Mouse (Mus musculus): Measurements from ENCODE around the gene Bicc1. TPM values are rescaled to one million over a fixed set of nuclear protein-coding genes. Genes with fewer than 3 reads are reported as not detected.
A peak's percentile ranks its signal among the peaks of the same experiment; 100 is the strongest.

The Bicc1 gene
- polyA plus RNA-seq, 1 experiment from 2014 or later: 18.2 TPM

DNA sequence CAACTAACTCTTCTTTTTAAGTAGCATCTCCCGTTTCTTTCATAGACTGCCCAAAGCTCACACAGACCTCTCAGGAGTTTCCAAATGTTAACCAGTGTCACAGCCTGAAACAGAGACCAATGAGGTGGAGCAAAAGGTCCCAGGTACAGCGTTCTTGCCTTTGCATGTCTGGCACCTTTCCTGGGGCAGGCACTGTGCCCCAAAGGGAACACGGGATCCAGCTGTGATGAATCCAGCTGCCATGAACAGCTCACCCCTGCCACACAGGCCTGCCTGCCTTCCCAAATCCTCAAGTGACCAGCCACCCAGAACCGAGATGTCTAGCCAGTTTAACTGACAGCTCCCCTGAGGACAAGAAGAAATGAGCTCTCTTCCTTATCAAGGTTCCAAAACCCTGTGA, 36.1 kb downstream of the Bicc1 start:
- no peaks in the 10 kb centered on the region for H3K36me3 ChIP-seq (ENCODE audit: insufficient read depth, low read length)
- DNase-seq (ENCODE audit: low spot score) (no peak), ATAC-seq (no peak)
- no peak overlapping the region for H3K4me3 ChIP-seq (ENCODE audit: low read depth, low read length)
- no peaks in the 10 kb centered on the region for H3K9me3 ChIP-seq (ENCODE audit: low read length)
- no peaks in the 10 kb centered on the region for H3K27me3 ChIP-seq (replicated peaks; ENCODE audit: insufficient read depth, low read length)
- no peak overlapping the region for H3K27ac ChIP-seq (ENCODE audit: low read length)
- no peak for TF ChIP-seq CTCF (IDR thresholded peaks at IDR 0.05)
- TF ChIP-seq EP300 (IDR thresholded peaks at IDR 0.05): no peak
- peaks cover 7% of the 10 kb centered on the region; the same call in 1 of the 2 replicates for H3K4me1 ChIP-seq (ENCODE audit: insufficient read depth, low read depth, low read length)
- 30% methylated on average over 4 of the region's 4 CpGs for WGBS
- H3K9ac ChIP-seq (replicated peaks; ENCODE audit: low read depth): no peak overlapping the region
- H3K4me2 ChIP-seq (replicated peaks; ENCODE audit: low read depth, low read length): no peak overlapping the region

GRCm38 (mm10) chr10:71122480-71122879, 37.0 kb downstream of the Bicc1 start:
- no peaks in the 10 kb centered on the region for H3K9me3 ChIP-seq (ENCODE audit: low read length)
- ATAC-seq: no peak
- no peak overlapping the region for H3K9ac ChIP-seq (replicated peaks; ENCODE audit: low read depth)
- no peaks in the 10 kb centered on the region for H3K27me3 ChIP-seq (replicated peaks; ENCODE audit: insufficient read depth, low read length)
- no peaks in the 10 kb centered on the region for H3K36me3 ChIP-seq (ENCODE audit: insufficient read depth, low read length)
- no peak overlapping the region for H3K4me2 ChIP-seq (replicated peaks; ENCODE audit: low read depth, low read length)
- H3K27ac ChIP-seq (ENCODE audit: low read length): no peak overlapping the region
- DNase-seq (ENCODE audit: low spot score): no peak
- 79% methylated on average over 8 of the region's 8 CpGs for WGBS
- TF ChIP-seq EP300 (IDR thresholded peaks at IDR 0.05) (no peak), CTCF (IDR thresholded peaks at IDR 0.05) (0 out of 2 replicates have a peak, but pooled peaks have one; percentile 16)
- peaks cover 7% of the 10 kb centered on the region; the same call in 1 of the 2 replicates for H3K4me1 ChIP-seq (ENCODE audit: insufficient read depth, low read depth, low read length)
- no peak overlapping the region for H3K4me3 ChIP-seq (ENCODE audit: low read depth, low read length)

DNA sequence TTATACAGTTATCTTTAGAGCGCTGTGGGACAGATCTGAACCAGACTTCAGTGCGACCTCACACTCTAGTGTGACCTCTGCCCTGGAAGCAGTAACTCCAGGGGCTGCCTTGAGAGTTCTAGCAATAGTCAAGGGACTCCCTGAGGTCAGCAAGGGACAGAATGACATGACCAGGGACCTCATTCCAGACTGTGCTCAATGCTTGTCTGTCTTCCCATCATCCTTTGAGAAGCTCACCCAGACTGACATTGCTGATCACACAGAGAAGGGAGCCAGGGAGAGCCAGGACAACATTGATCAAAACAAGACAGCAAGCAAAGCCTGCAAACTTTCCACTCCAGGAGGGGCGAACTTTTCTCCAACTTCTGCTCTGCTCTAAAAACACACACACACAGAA, 38.7 kb downstream of the Bicc1 start:
- Histone ChIP-seq H3K4me1 (ENCODE audit: insufficient read depth, low read depth, low read length) (peaks cover 7% of the 10 kb centered on the region; the same call in 1 of the 2 replicates), H3K4me3 (ENCODE audit: low read depth, low read length) (no peak overlapping the region), H3K27me3 (replicated peaks; ENCODE audit: insufficient read depth, low read length) (no peaks in the 10 kb centered on the region), H3K27ac (ENCODE audit: low read length) (peak overlapping the region; percentile 54; the same call in 1 of the 2 replicates), H3K4me2 (replicated peaks; ENCODE audit: low read depth, low read length) (no peak overlapping the region), H3K9me3 (ENCODE audit: low read length) (no peaks in the 10 kb centered on the region), H3K9ac (replicated peaks; ENCODE audit: low read depth) (no peak overlapping the region), H3K36me3 (ENCODE audit: insufficient read depth, low read length) (no peaks in the 10 kb centered on the region)
- TF ChIP-seq EP300 (IDR thresholded peaks at IDR 0.05) (no peak), CTCF (IDR thresholded peaks at IDR 0.05) (no peak)
- 66% methylated on average over 3 of the region's 3 CpGs for WGBS
- no peak for ATAC-seq
- DNase-seq (ENCODE audit: low spot score): no peak

DNA sequence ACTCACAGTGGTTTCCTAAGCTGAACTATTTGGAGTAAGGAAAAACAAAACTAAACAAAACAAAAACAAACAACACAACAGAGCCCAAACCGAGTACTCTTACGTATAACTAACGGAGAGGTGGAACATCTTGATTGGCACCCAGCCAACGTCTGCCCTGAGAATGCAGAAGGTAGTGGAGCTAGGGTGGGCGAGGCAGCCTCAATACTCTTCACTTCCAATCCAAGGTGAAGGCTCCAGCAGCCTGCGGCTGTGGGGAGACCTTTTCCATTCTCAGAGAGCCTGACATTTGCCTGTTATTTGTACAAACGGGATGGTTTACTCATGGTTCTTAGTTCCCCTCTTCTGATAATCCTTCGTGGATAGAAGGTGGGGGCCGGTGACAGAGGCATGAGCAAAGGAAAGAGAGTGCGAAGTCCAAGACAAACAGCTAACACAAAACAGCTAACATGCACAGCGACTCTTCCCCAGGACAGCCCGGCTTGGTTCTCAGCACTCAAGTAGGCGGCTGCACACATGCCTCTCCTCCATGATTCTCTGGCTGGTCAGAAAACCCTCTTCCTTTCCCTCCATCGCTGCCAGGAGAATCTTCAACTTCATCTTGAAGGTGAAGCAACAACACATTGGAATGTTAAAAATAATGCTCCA, 39.3 kb downstream of the Bicc1 start:
- no peak overlapping the region for H3K4me3 ChIP-seq (ENCODE audit: low read depth, low read length)
- peak overlapping the region; percentile 54; the same call in 1 of the 2 replicates for H3K27ac ChIP-seq (ENCODE audit: low read length)
- no peaks in the 10 kb centered on the region for H3K36me3 ChIP-seq (ENCODE audit: insufficient read depth, low read length)
- H3K4me2 ChIP-seq (replicated peaks; ENCODE audit: low read depth, low read length): no peak overlapping the region
- WGBS: 48% methylated on average over 14 of the region's 14 CpGs
- peak; percentile 10 for DNase-seq (ENCODE audit: low spot score)
- TF ChIP-seq CTCF (IDR thresholded peaks at IDR 0.05): no peak
- TF ChIP-seq EP300 (IDR thresholded peaks at IDR 0.05): no peak
- H3K9me3 ChIP-seq (ENCODE audit: low read length): no peaks in the 10 kb centered on the region
- peaks cover 7% of the 10 kb centered on the region; the same call in 1 of the 2 replicates for H3K4me1 ChIP-seq (ENCODE audit: insufficient read depth, low read depth, low read length)
- no peaks in the 10 kb centered on the region for H3K27me3 ChIP-seq (replicated peaks; ENCODE audit: insufficient read depth, low read length)
- ATAC-seq: no peak
- no peak overlapping the region for H3K9ac ChIP-seq (replicated peaks; ENCODE audit: low read depth)

GRCm38 (mm10) chr10:71119120-71119847, 40.2 kb downstream of the Bicc1 start:
- ATAC-seq (peak; percentile 78), DNase-seq (ENCODE audit: low spot score) (peak; percentile 84)
- 0 out of 2 replicates have a peak overlapping the region, but pooled peaks have one; percentile 8 for H3K4me2 ChIP-seq (replicated peaks; ENCODE audit: low read depth, low read length)
- H3K27ac ChIP-seq (ENCODE audit: low read length): peak overlapping the region; percentile 76
- 28% methylated on average over 15 of the region's 15 CpGs for WGBS
- H3K27me3 ChIP-seq (replicated peaks; ENCODE audit: insufficient read depth, low read length): no peaks in the 10 kb centered on the region
- peaks cover 7% of the 10 kb centered on the region; the same call in 1 of the 2 replicates for H3K4me1 ChIP-seq (ENCODE audit: insufficient read depth, low read depth, low read length)
- peak; percentile 86 for TF ChIP-seq EP300 (IDR thresholded peaks at IDR 0.05)
- TF ChIP-seq CTCF (IDR thresholded peaks at IDR 0.05): no peak
- H3K9me3 ChIP-seq (ENCODE audit: low read length): no peaks in the 10 kb centered on the region
- H3K36me3 ChIP-seq (ENCODE audit: insufficient read depth, low read length): no peaks in the 10 kb centered on the region
- H3K4me3 ChIP-seq (ENCODE audit: low read depth, low read length): no peak overlapping the region
- no peak overlapping the region for H3K9ac ChIP-seq (replicated peaks; ENCODE audit: low read depth)

DNA sequence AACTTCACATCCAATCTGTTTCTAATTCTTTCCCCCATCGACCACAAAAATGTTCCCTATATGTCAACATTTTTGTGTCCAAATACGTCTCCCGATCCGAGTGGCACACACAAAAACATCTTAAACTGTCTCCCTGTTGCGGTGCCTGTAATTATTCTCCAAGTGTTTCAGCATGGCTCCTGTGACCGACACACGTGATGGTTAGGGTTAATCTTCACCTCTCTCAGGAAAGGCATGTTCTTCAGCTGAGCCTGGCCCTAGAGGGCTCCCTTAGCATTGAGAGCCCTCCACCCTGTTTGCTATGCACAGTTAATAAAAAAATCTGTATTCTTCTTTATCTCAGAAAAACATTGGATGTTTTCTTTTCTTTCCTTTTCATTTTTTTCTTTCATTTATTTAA, 41.7 kb downstream of the Bicc1 start:
- no peaks in the 10 kb centered on the region for H3K9me3 ChIP-seq (ENCODE audit: low read length)
- H3K36me3 ChIP-seq (ENCODE audit: insufficient read depth, low read length): no peaks in the 10 kb centered on the region
- H3K27ac ChIP-seq (ENCODE audit: low read length): no peak overlapping the region
- 68% methylated on average over 7 of the region's 7 CpGs for WGBS
- ATAC-seq (no peak), DNase-seq (ENCODE audit: low spot score) (no peak)
- H3K9ac ChIP-seq (replicated peaks; ENCODE audit: low read depth): no peak overlapping the region
- H3K27me3 ChIP-seq (replicated peaks; ENCODE audit: insufficient read depth, low read length): no peaks in the 10 kb centered on the region
- TF ChIP-seq EP300 (IDR thresholded peaks at IDR 0.05): no peak
- TF ChIP-seq CTCF (IDR thresholded peaks at IDR 0.05): no peak
- peaks cover 7% of the 10 kb centered on the region; the same call in 1 of the 2 replicates for H3K4me1 ChIP-seq (ENCODE audit: insufficient read depth, low read depth, low read length)
- H3K4me3 ChIP-seq (ENCODE audit: low read depth, low read length): no peak overlapping the region
- no peak overlapping the region for H3K4me2 ChIP-seq (replicated peaks; ENCODE audit: low read depth, low read length)
